Mouse (Mus musculus): Measurements from ENCODE around the gene Ebf3. TPM values are rescaled to one million over a fixed set of nuclear protein-coding genes. Genes with fewer than 3 reads are reported as not detected.
A peak's percentile ranks its signal among the peaks of the same experiment; 100 is the strongest.

Ebf3 gene
- 0.07 TPM in 1 of 2 replicates, not detected in the other for total RNA-seq (2015)
- total RNA-seq (2017): 0.12 TPM in 1 of 2 replicates, not detected in the other

DNA sequence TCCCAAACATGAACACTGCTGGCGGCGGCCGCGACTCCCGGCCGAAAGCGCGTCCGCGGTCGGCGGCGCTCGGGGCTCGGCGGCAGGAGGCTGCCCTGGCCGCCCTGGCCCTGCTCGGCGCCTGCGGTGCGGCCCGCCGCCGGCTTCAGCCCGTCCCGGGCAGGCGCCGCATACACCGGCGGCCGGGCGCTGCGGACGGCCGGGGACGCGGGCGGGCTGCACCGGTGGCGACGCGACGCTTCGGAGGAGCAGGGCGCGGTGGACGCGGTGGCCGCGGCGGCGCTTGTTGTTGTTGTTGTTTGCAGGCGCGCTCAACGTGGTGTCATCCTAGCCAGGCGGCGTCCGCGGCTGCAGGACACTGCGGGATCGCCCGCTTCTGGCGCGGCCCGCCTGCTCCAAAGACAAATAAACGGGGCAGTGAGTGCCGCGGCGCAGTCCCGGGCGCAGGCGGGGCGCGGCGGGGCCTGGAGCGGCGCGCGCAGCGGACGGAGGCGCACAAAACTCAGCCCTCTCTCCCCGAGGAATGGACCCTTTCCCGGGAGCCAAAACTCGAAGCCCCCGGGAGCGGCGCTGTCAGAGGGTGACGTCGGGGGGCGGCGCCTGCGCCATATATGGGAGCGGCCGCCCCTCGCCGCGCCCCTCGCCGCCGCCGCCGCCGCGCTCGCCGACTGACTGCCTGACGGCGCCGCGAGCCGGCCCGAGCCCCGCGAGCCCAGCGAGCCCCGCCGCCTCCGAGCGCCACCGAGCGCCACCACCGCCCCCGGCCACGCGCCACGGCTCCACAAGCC lies at the start of gene Ebf3:
Ebf3 (minus strand) TSS at position 542 of the 788 bp plus-strand sequence.
- ATAC-seq (replicated peaks; ENCODE audit: poor library complexity): peak; percentile 67

DNA sequence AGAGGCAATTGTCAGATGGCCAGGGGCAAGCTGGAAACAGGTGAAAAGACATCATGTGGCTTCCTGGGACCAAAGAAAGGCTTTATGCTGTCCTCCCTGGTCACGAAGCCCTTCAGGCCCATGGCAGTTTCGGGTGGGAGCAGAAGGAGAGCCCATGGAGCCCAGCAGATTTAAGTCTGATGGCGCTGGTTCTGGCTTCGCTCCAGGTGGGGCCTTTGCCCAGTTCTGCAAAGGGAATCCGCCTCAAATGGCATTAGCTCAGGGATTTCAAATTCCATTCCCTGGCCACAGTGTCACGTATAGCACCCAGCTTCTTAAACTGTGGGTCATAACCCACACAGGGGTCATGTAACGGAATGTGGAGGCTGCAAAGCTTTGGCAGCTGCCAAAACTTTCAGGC lies 32.6 kb upstream of the Ebf3 start:
- ATAC-seq (replicated peaks; ENCODE audit: poor library complexity): no peak

DNA sequence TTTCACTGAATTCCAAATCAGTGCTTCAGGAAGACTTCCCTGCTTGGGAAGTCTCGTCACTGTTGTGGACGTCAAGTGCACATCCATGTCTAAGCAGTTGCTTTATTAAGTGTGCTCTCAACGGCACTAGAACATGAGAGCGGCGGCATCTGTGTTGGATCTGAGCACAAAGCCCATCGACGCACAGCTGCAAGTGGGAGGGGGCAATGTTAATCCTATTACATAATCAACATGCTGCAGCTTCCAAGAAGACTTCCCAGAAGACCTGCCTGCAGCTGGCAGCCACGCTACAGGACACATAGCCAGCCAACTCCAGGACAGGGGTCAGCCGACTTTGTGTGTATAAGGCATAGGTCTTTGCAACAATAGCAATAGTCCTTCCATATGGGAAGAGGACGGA lies 31.8 kb upstream of the Ebf3 start:
- ATAC-seq (replicated peaks; ENCODE audit: poor library complexity): no peak

DNA sequence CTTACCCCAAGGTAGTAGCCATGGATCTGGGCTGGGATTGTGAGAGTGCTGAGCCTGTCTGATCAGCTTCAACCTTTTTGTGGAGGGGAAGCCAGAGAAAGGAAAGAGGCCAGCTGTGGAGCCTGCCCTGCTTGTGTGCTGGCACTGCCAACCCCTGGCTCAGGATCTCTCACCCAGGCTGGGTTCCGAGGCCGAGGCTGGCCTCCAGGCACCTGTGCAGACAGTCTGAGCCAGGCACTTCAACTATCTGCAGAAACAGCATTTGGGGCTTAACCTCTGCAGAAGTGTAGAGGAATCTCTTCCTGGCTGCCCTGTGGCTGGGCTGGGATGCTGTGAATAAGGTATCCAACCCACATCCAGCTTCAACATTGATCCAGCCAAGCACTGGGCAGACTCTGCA lies 19.7 kb upstream of the Ebf3 start:
- ATAC-seq (replicated peaks; ENCODE audit: poor library complexity): no peak

DNA sequence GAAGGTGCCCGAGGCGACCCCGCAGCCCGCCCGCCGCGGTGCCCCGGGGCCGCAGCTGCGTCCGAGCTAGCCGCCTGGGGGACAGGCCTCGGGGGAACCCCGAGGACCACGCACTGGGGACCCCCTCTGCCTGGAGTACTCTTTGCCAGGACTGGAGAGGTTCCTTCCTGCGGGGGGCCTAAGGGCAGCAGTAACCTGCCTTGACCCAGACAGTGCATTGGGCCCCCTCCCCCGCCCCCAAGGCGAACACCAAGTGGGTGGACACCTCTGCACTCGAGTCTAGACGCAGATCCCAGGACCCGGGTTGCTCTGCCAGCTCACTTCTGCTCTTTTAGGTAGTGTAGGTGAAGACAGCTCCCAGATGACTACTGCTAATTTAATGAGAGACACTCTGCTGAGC lies 8.7 kb upstream of the Ebf3 start:
- ATAC-seq (replicated peaks; ENCODE audit: poor library complexity): no peak

DNA sequence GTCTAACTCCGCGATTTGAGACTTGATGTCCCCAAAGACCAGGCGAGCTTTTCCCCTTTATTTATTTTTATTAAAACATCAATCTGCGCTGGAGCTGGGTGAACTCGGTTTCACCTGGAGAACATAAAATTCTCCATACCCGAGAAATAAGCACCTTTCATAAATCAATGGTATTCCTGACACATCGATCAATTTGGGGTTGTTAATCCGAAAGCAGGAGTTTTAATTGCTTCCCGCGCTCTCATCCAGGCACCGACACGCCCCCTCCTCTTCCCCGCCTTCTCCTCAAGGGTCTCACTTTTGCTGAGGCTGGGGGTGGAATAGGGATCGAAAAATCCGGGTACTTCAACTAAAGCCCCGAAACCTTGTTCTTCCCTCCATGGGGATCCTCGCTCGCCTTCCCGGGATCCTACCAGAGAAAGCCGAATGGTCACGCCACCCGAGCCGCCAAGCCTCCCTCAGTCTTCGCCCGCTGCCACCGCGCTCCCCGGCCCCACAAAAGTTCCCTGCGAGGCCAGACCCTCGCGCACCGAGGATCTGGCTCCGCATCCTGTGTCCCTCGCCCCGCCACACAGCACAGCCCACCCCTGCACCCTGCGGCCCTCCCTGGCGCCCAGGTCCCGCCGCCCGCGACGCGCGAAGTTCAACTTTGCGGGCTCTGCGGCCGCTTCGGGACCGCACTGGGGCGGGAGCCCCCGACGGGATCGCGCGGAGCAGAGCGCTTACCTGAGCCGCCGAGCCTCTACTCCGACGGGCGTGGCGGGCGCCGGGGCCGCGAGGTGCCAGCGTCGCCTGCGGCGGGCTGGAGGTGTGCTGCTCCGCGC lies 7.9 kb upstream of the Ebf3 start:
- no peak for ATAC-seq (replicated peaks; ENCODE audit: poor library complexity)

DNA sequence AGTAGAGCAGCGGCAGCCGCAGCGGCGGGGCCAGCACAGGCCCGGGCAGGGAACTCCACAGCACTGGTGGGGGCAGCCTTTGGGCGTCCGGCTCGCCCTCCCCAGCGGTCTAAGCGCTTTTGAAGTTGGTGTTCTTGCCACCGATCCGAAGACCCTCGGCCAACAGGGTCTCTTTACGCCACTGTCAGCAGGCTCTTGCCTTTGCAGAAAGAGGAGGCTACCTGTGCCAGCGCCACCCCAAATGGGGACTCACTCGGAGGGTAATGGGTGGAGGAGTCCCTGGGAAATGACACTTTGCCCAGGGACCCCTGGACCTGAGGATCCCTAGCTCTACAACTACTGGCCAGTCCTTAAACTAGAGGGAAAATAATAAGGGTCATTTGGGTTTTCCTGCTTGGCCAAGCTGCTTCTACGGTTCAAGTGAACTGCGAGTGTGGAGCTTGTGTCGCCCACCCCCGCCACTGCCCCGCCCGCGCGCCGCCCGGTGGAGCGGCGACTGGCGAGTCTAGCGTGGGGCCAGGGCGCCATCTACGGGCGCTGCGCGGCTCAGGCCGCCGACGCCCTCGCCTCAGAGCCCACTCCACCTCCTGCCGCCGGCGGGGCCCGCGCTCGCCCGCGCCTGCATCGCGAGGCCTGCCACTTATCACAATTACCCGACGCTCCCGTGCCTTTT lies 7.0 kb upstream of the Ebf3 start:
- peak; percentile 77 for ATAC-seq (replicated peaks; ENCODE audit: poor library complexity)

DNA sequence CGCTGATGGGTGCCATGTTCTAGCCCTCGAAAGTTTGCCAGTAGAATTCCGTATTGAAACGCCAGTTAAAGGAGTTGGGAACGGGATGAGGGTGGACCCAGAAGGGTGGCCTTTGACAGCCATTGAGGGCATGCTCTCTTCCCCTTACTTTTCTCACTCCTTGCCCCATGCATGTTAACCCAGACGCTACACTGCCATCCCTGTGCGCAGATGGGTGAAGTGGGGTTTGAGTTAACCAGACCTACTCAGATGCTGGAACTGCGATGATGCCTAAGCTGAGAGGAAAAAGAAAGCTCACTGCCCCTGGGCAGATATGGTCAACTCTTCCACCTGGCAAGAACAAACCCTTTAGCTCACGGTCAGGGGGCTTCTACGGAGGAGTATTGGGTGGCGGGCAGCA lies 6.1 kb upstream of the Ebf3 start:
- ATAC-seq (replicated peaks; ENCODE audit: poor library complexity): no peak

DNA sequence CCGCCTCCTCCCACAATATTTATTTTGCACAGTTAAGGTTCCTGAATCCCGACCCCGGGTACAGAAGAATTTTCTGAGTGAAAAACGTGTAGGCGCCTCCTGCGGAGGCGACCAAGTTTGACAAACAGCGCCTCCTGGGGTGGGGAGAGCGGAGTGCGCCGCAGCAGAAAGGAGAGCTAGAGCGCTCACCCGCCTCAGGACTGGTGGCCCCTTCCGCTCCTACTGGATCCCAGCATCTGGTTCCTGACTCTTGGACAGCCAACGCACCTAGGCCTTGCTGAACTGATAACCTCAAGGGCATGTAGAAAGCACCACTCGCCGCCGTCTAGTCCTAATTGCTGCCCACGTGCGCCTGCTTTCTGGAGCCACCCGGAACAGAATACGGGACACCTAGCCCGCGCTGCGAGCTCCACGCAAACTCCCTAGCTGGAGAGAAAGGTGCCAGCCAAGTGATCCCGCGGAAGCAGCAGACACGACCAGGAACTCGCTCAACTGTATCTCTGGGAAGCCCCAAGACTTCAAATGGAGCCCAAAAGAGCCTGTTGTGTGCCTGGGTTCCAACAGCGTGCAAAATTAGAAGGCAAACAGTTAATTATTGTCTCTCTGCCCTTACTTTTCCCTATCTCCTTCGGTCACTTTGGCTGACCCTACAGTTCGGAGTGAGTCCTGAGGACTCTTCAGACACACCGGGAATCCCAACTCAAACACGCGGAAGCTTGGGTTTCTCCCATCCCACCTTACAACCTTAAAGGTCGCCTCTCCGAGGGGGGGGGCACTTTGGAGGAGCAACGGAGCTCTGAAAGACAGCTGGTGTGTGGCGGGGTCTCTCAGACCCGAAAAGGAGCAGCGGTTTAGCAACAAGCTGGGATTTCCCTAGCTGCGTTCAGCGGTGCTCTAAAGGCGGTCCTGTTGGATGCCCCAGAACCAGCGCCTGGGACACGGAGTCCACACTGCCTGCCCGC lies 5.0 kb upstream of the Ebf3 start:
- peak; percentile 56 for ATAC-seq (replicated peaks; ENCODE audit: poor library complexity)

DNA sequence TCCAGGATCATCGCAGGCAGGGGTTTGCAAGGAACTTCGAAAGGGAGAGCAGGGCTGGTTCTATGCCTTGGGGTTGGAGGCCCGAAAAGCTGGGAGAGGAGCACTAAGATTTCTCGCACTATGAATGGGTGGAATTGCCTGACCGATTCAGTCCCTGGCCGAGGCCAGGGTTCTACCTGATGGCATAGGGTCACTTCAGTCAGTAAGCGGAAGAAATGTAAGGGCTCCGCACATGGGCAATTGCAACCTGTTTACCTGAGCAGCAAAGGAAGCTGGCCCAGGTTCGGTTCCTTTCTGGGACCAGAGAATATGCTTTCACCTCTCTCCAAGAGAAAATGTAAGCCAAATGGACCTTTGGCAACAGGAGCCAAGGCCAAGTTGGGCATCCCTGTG lies 4.1 kb upstream of the Ebf3 start:
- ATAC-seq (replicated peaks; ENCODE audit: poor library complexity): no peak

DNA sequence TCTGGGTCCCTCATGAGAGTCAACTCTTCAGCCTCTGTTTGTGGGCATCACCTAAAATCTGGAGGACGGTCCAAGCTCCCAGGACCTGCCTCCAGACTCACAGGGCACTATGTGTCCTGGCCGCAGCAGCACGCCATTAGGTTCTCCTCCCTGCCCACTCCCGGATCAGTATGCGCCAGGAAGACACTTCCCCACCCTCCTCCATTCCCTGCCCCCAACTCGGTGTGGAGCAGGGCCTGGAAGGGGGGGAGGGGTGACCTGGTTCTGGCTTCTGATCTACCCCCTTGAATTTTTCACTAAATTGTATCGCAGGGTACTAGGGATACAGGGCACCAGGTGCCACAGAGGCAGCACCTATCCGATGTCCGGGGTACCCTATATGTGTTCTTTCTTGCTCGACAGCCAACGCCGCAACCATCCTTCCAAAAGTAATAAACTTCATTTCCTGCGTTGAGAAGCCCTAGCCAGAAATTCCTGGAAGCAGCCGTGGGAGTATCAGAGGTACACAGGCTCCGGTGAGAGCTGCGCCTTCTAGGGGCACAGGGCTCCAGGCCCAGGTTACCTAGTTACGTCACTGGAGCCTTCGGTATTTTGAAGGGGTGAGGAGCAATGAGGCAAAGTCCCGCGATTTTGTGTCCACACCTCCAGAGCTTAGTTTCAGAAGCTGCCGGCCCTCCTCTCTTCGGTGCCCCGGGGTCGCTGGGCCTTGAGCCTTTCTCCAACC lies 3.6 kb upstream of the Ebf3 start:
- no peak for ATAC-seq (replicated peaks; ENCODE audit: poor library complexity)

DNA sequence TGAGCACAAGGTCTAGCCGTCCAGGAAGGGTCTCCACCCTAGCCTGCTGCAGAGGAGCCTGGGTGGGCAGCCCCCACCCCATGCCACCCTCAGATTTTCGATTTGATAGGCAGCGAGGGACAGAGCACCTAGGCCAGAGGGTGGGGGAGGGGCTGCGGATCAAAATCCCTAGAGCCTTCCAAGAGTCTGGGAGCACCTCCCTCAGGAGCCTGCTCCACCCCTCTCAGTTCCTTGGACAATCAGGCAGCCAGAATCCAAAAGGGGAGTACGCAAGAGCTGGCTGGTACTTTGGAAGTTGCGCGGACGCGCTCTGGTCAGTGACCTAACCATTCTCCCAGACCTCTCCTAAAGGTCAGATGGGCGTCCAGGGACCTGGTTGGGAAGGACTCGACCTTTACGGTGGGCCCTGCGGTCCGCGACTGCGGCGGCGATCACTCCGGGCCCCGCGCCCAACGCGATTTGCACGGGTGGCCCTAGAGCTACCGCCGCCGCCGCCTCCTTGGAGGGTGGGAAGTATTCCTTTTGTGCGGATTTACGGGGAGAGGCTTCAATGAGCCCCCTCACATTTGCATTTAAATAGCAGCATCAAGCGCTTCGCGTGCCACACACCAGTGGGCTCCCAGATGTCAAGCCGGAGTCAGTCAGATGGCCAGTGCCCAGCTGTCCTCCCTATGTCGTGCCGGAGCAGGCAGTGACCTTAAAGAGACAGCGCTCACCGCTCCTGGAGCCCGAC lies 2.8 kb upstream of the Ebf3 start:
- ATAC-seq (replicated peaks; ENCODE audit: poor library complexity): no peak

DNA sequence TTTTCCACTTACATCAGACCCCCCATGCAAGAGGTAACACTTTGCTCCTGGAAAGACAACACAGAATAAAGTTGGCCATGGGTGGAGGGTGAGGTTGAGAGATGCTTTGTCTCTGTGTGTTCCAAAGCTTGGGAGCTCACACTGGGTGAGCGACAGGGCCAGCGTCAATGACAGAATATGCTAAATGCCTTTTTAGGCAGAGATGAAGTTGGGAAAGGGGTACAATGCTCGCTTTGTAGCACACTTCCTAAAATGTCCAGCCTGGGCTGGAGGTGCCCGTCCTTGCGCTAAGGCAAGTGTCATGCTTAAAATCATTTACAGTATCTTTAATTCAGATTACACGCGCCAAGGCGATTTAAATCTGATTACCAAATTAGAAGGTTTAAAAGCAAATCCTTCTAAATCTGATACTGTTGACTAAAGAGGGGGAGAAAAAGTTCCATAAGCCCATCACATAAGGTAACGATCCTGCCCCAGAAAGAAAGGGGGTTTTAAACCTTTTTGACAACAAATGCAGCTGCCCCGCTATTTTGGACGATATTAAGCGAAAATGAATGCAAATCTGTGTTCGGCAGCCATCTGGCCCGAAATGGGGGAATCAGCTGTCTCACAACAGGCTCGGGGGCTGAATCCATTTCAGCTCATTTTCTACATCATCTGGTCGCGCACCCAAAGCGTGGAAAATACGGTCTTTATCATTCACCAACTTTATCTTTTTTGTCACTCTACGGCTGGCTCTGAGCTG lies 2.1 kb upstream of the Ebf3 start:
- no peak for ATAC-seq (replicated peaks; ENCODE audit: poor library complexity)

DNA sequence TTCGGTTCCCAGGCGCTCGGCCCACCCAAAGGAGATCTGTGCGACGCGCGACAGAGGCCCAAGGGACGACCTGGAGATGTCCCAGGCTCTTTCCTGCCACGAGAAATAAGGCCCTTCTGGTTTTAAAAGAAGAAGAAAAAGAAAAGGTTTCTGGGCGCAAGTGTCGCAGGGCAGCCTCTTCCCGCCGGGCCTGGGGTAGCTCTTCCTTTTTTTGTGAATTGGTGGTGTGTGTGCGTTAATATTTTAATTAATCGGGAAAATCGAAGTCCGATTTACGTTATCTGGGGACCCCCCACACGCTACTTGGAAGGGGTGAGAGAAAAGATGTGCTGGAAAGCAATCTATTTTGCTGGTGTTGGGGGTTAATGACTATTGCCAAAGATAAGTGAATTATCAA lies 1.3 kb upstream of the Ebf3 start:
- no peak for ATAC-seq (replicated peaks; ENCODE audit: poor library complexity)

DNA sequence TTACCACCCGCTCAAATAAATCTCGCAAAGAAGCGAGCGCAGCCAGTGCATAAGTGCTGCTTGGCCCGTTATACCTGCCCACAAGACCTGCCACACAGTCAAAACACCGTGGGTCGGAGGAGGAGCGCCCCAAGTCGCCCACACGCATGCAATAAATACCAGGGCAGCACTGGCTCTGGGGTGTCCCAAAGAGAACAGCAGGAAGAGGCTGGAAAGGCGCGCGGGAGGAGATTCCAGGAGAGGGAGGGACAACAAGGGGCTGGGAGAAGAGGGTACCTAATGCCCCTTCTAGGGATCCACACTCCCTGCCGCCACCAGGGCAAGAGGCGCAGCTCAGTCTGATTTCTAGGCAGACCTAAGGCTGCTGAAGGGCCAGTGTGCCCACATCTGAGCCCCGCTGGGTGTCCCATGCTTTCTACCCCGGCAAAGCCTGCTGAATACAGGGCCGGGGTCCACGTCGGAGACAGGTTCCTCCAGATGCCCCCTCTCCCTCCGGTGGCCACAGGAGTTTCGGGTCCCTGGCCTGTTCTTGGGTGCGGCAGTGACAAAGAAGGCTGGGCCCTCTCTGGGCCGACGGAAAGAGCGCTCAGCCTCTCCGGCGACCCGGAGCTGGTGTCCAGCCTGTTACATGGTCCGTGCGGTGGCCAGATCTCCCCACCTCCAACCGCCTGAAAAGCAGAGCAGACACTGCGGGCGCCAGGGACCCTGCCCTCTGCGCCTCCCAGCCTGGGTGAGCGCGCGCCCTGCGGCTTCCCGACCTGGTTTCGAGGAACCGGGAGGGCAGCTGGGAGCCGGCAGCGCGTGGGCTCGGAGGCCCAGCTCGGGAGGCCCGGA lies 682 bp upstream of the Ebf3 start:
- ATAC-seq (replicated peaks; ENCODE audit: poor library complexity): no peak

DNA sequence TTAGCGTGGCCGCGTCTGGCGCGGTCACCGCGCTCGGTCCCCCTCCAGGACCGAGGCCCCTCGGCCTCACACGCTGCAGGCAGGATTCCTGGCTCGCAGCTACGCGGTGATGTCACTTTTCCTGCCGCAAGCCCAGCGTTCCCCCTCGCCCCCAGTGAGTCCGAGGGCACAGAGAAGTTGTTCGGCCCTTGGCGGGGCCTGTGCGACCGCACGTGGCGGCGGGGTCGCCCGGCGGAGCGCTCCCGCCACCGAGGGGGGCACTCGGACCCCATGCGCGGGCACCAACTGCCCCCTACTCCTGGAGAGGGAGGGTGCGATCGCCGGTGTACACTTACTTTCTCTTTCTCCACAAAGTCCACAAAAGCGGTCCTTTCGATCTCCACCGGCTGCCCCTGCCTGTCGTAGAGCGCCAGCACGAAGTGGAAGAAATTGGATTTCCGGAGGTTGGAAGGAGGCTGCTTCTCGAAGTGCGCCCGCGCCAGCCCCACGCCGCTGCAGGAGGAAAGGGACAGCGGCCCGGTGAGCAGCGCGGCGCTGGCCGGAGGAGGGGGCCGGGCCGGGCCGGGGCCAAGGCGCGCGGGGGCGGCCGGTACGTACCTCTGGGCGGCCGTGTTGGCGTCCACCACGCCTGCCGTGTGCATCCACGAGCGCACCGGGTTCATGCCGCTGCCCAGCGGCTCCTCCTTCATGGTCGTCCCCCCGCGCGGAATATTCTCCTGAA lies 902 bp downstream of the Ebf3 start:
- no peak for ATAC-seq (replicated peaks; ENCODE audit: poor library complexity)

DNA sequence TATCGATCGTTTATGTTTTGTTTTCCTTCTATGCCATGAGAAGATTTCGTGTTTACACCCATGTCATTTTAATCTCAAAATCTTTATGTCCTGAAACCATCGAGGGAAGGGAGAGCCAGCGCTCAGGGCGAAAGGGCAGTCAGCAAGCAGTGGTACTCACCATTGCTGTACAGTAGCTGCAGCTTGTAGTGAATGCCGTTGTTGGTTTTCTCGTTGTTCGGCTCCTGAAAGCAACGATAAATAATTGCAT lies 1.4 kb downstream of the Ebf3 start:
- no peak for ATAC-seq (replicated peaks; ENCODE audit: poor library complexity)

Data from megakaryocyte progenitor cell, adult 5-6 weeks (primary cell).